Mouse (Mus musculus) forebrain, embryonic 13.5 days (tissue): ENCODE results near the gene Vgll4. TPM values are rescaled to one million over a fixed set of nuclear protein-coding genes. Genes with fewer than 3 reads are reported as not detected.
A peak's percentile ranks its signal among the peaks of the same experiment; 100 is the strongest.

Experiments used
- ATAC-seq: fragments of 200-750 bp; cut with Nextera tagmentation; 2 replicates; pipeline ENCODE4 v1.8.0; 2017
- H3K27ac ChIP-seq: fragments of 300-500 bp; sonication (generic); 2 replicates; pipeline ENCODE4 v1.5.1; 2015; ENCODE audit warnings: inconsistent platforms, mild to moderate bottlenecking, moderate library complexity
- H3K27me3 ChIP-seq: fragments of 300-500 bp; sonication (generic); 2 replicates; pipeline ENCODE4 v1.6.1; 2015; ENCODE audit warnings: mild to moderate bottlenecking, inconsistent platforms
- H3K36me3 ChIP-seq: fragments of 300-500 bp; sonication (generic); 2 replicates; pipeline ENCODE4 v1.6.1; 2015; ENCODE audit warnings: mild to moderate bottlenecking, inconsistent platforms; ENCODE audit not compliant: poor library complexity, severe bottlenecking
- H3K4me1 ChIP-seq: fragments of 300-500 bp; sonication (generic); 2 replicates; pipeline ENCODE4 v1.6.1; 2015; ENCODE audit warnings: inconsistent platforms
- H3K4me2 ChIP-seq: fragments of 300-500 bp; sonication (generic); 2 replicates; pipeline ENCODE4 v1.6.1; 2015; ENCODE audit warnings: inconsistent platforms, mild to moderate bottlenecking, moderate library complexity
- H3K4me3 ChIP-seq: fragments of 300-500 bp; sonication (generic); 2 replicates; pipeline ENCODE4 v1.5.1; 2015; ENCODE audit warnings: mild to moderate bottlenecking, inconsistent platforms
- H3K9ac ChIP-seq: fragments of 300-500 bp; sonication (generic); 2 replicates; pipeline ENCODE4 v1.6.1; 2015; ENCODE audit warnings: mild to moderate bottlenecking, inconsistent platforms
- H3K9me3 ChIP-seq: fragments of 300-500 bp; sonication (generic); replicated peaks from 2 replicates; pipeline ENCODE4 v1.6.1; 2016; ENCODE audit warnings: inconsistent platforms
- whole genome bisulfite sequencing: fragments of 180-500 bp; shearing (Covaris S2); methylation state at CpG from one replicate; pipeline ENCODE4 v1.1.7; 2015; 5-methylcytosine and 5-hydroxymethylcytosine counted together
- polyA plus RNA-seq: library from polyadenylated mRNA; unstranded; fragments of >200 nt; fragmentation: Nextera tagmentation; extraction: Ambion mirVana; gene quantifications from 2 replicates; pipeline ENCODE4 v1.2.1, GENCODE M21; 2015

Gene Vgll4
- polyA plus RNA-seq, 1 experiment from 2014 or later: 84.3 TPM

DNA sequence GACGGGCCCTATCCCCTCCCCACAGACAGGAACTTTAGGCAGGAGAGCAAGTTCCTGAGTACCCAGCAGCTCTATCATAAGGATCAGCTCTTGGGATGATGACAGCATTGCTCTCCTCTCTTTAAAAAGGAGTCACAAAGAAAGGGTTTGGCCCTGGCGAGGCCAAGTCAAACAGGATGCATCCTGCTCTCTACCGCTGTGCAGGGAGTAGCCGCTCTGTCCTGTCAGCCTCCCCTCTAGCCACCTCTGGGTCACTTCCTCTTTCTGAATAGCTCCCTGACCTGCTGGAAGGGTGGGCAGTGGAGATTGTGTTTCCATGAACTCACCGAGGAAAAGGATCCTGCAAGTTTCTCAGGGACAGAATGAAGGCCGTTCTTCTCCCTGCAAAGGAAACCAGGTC, 151.3 kb downstream of the Vgll4 start:
- WGBS: 71% methylated on average over 6 of the region's 6 CpGs
- no peak for ATAC-seq

DNA sequence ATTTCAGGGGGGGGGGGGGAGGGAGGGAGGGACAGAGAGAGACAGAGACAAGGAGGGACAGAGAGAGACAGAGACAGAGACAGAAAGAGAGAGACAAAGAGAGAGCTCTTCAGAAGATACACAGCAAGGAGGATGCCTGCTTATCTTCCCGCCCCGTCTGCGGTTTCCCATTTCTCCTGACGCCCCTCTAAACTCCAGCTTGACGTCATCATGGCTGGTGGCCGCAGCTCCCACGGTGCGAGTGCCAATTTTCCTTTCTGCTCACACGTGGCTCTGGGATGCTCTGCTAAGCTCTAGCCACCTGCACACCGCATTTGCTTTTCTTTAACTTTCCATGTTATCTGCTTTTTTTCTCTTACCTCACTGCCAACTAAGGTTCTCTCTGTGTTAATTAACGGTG, 151.8 kb downstream of the Vgll4 start:
- Histone ChIP-seq H3K27ac (no peak overlapping the region), H3K4me3 (no peak overlapping the region), H3K4me2 (no peak overlapping the region), H3K27me3 (no peaks in the 10 kb centered on the region), H3K9ac (no peak overlapping the region), H3K36me3 (peaks cover 2% of the 10 kb centered on the region; the same call in 1 of the 2 replicates), H3K4me1 (peaks cover 9% of the 10 kb centered on the region; the same call in 1 of the 2 replicates), H3K9me3 (0 out of 2 replicates have a peak, but pooled peaks cover 3% of the 10 kb centered on the region)
- WGBS: 61% methylated on average over 11 of the region's 11 CpGs
- ATAC-seq: no peak

More for the DNA sequence above, 151.3 kb downstream of the Vgll4 start:
- Histone ChIP-seq H3K27me3 (no peaks in the 10 kb centered on the region), H3K9me3 (0 out of 2 replicates have a peak, but pooled peaks cover 3% of the 10 kb centered on the region), H3K4me3 (no peak overlapping the region), H3K27ac (no peak overlapping the region), H3K9ac (no peak overlapping the region), H3K36me3 (peaks cover 2% of the 10 kb centered on the region; the same call in 1 of the 2 replicates), H3K4me2 (no peak overlapping the region), H3K4me1 (peaks cover 9% of the 10 kb centered on the region; the same call in 1 of the 2 replicates)

DNA sequence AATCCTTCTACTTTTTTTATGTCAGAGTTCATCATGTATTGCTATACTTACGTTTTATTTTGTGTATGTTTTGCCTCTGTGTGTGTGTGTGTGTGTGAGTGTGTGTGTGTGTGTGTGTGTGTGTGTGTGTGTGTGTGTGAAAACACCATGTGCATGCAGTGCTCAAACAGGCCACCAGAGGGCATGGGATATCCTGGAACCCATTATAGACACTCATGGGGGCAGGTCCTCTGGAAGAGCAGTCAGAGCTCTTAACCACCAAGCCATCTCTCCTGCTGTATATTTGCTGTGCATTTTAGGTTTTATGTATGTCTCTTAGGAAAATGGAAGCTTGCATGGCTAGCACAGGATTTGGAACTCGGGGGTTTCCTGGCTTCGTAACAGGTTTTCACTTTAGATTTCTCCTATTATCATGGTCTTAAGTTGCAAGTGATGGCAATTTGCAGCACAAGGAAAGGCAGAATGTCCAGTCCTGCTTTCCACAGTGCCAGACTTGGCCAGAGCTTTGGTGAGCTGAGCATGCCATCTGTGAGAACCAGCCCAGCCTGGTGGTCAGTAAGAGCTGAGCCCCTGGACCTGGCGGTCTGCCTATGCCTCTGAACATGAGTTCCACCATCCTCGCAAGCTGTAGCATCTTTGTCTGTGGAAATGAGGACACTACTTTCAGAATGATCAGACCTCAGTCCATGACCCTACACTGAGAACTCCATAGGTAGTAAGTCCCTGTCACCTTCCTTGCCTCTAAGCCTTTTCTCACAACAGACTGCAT, 154.7 kb downstream of the Vgll4 start:
- WGBS: 95% methylated on average over 5 of the region's 5 CpGs
- Histone ChIP-seq H3K9ac (no peak overlapping the region), H3K4me1 (peaks cover 12% of the 10 kb centered on the region; the same call in 1 of the 2 replicates), H3K9me3 (no peaks in the 10 kb centered on the region), H3K4me2 (no peak overlapping the region), H3K27me3 (no peaks in the 10 kb centered on the region), H3K27ac (no peak overlapping the region), H3K4me3 (no peak overlapping the region), H3K36me3 (no peaks in the 10 kb centered on the region)
- ATAC-seq: no peak

DNA sequence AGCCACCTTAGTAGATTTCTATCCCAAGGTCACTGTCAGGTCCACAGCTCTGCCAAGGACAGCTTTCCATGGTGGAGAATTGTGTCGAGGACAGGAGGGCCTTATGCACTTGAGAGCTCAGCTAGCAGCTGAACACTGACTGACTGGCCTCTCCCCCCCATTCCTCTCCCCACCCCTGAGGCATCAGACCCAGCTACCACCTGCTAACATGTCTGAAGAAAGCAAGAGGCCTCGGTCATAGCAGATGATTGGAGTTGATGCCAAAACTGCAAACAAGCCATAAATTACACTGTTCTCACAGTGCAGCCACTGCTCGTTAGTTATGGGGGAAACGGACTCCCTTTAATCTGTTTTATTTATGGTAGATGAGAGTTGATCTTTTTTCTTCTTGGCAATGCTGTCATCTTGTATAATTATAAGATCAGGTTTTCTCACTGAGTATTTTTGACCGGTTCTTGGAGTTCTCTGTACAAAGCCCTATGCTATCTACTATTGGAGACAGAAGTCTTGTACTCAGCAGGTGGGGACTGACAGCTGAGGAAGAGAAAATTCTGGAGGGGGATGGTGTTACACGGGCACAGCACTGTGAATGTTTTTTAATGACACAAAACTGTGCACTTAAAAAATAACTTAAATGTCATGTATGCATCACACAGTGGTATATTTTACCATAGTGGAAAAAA, 155.5 kb downstream of the Vgll4 start:
- no peak overlapping the region for H3K9ac ChIP-seq
- H3K9me3 ChIP-seq: no peaks in the 10 kb centered on the region
- H3K27me3 ChIP-seq: no peaks in the 10 kb centered on the region
- no peak overlapping the region for H3K4me2 ChIP-seq
- WGBS: 48% methylated on average over 6 of the region's 6 CpGs
- H3K4me1 ChIP-seq: peaks cover 15% of the 10 kb centered on the region; the same call in 1 of the 2 replicates
- no peak overlapping the region for H3K4me3 ChIP-seq
- peak; percentile 71 for ATAC-seq
- 0 out of 2 replicates have a peak overlapping the region, but pooled peaks have one; percentile 16 for H3K27ac ChIP-seq
- no peaks in the 10 kb centered on the region for H3K36me3 ChIP-seq

DNA sequence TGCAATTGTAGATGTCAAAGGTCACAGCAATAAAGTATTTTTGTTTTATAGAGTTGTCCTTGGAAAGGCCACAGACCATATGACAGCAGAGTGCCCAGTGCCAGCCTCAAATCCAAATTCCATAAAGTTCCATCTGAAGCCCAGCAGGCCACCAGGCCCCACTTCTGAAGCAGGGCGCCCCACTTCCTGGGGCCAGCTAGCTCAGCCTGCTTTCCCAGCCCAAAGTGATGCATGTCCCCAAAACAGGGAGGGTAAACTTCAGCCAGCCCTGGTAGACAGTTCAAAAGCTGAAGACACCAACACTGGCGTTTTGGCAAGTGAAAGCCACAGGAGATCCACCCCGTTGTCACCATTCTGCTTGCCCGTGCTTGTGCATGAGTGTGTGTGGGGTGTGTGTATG, 157.0 kb downstream of the Vgll4 start:
- Histone ChIP-seq H3K4me3 (no peak overlapping the region), H3K36me3 (no peaks in the 10 kb centered on the region), H3K9me3 (no peaks in the 10 kb centered on the region), H3K27me3 (no peaks in the 10 kb centered on the region), H3K4me2 (no peak overlapping the region), H3K27ac (no peak overlapping the region), H3K4me1 (0 out of 2 replicates have a peak, but pooled peaks cover 8% of the 10 kb centered on the region), H3K9ac (no peak overlapping the region)
- ATAC-seq: no peak
- 92% methylated on average over 4 of the region's 4 CpGs for WGBS

DNA sequence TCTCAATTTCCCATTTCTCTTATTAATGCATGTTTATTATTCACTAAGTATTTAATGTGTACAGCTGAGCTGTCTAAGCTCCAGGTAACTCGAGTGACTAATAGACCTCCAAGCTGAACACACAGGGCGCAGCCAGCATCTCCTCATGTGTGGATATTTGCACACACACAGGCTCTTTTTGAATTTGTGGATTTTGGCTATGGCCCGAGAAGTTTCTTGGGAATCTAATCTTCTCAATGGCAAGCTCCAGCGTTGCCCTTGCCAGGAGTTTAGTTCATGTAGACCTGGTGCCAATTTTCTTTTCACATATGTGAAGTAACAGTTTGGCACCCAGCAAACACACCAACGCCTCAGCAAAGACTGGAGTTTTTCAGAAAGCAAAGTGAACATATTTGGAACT, 157.5 kb downstream of the Vgll4 start:
- Histone ChIP-seq H3K27ac (no peak overlapping the region), H3K9me3 (no peaks in the 10 kb centered on the region), H3K36me3 (no peaks in the 10 kb centered on the region), H3K9ac (no peak overlapping the region), H3K4me1 (0 out of 2 replicates have a peak, but pooled peaks cover 8% of the 10 kb centered on the region), H3K4me3 (no peak overlapping the region), H3K4me2 (no peak overlapping the region), H3K27me3 (no peaks in the 10 kb centered on the region)
- peak; percentile 24; the same call in 1 of the 2 replicates for ATAC-seq
- 77% methylated on average over 5 of the region's 5 CpGs for WGBS

Other genes with a start within 250 kb of the Vgll4 start
- gene Tamm41, start 67.9 kb upstream of the Vgll4 start, polyA plus RNA-seq: 70.9 and 72.4 TPM in 2 replicates
- gene Syn2, start 164.9 kb upstream of the Vgll4 start, polyA plus RNA-seq: 15.6 and 18.3 TPM in 2 replicates